Mouse (Mus musculus): ENCODE results near the gene Csmd2. TPM values are rescaled to one million over a fixed set of nuclear protein-coding genes. Genes with fewer than 3 reads are reported as not detected.

The Csmd2 gene
- polyA plus RNA-seq, 1 experiment from 2014 or later = not detected

GRCm38 (mm10) chr4:128340457-128340856 lies 352.8 kb downstream of the Csmd2 start:
- no peaks in the 10 kb centered on the region for H3K79me2 ChIP-seq (ENCODE audit: inconsistent target)
- WGBS (ENCODE audit: missing documents) = 76% methylated on average over 7 of the region's 7 CpGs
- no peaks in the 10 kb centered on the region for H3K36me3 ChIP-seq (ENCODE audit: inconsistent target)
- H3K4me3 ChIP-seq (ENCODE audit: inconsistent target) = no peak overlapping the region
- no peak overlapping the region for H3K27ac ChIP-seq

GRCm38 (mm10) chr4:128341315-128341714 lies 353.7 kb downstream of the Csmd2 start:
- WGBS (ENCODE audit: missing documents) = 70% methylated on average over 7 of the region's 7 CpGs
- Histone ChIP-seq H3K79me2 (ENCODE audit: inconsistent target) (no peaks in the 10 kb centered on the region), H3K4me3 (ENCODE audit: inconsistent target) (no peak overlapping the region), H3K36me3 (ENCODE audit: inconsistent target) (no peaks in the 10 kb centered on the region), H3K27ac (no peak overlapping the region)

GRCm38 (mm10) chr4:128342208-128342607 lies 354.6 kb downstream of the Csmd2 start:
- WGBS (ENCODE audit: missing documents) = 31% methylated on average over 1 of the region's 1 CpGs
- no peak overlapping the region for H3K27ac ChIP-seq
- H3K36me3 ChIP-seq (ENCODE audit: inconsistent target) = no peaks in the 10 kb centered on the region
- H3K4me3 ChIP-seq (ENCODE audit: inconsistent target) = no peak overlapping the region
- no peaks in the 10 kb centered on the region for H3K79me2 ChIP-seq (ENCODE audit: inconsistent target)

GRCm38 (mm10) chr4:128358751-128359150 lies 371.1 kb downstream of the Csmd2 start:
- H3K79me2 ChIP-seq (ENCODE audit: inconsistent target) = no peaks in the 10 kb centered on the region
- no peak overlapping the region for H3K27ac ChIP-seq
- 91% methylated on average over 11 of the region's 11 CpGs for WGBS (ENCODE audit: missing documents)
- H3K4me3 ChIP-seq (ENCODE audit: inconsistent target) = no peak overlapping the region
- no peaks in the 10 kb centered on the region for H3K36me3 ChIP-seq (ENCODE audit: inconsistent target)

GRCm38 (mm10) chr4:128365851-128366250 lies 378.2 kb downstream of the Csmd2 start:
- Histone ChIP-seq H3K4me3 (ENCODE audit: inconsistent target) (no peak overlapping the region), H3K36me3 (ENCODE audit: inconsistent target) (no peaks in the 10 kb centered on the region), H3K27ac (no peak overlapping the region), H3K79me2 (ENCODE audit: inconsistent target) (no peaks in the 10 kb centered on the region)
- 73% methylated on average over 4 of the region's 4 CpGs for WGBS (ENCODE audit: missing documents)

GRCm38 (mm10) chr4:128368088-128368487 lies 380.4 kb downstream of the Csmd2 start:
- H3K79me2 ChIP-seq (ENCODE audit: inconsistent target) = no peaks in the 10 kb centered on the region
- no peak overlapping the region for H3K27ac ChIP-seq
- no peak overlapping the region for H3K4me3 ChIP-seq (ENCODE audit: inconsistent target)
- H3K36me3 ChIP-seq (ENCODE audit: inconsistent target) = no peaks in the 10 kb centered on the region
- 97% methylated on average over 6 of the region's 6 CpGs for WGBS (ENCODE audit: missing documents)

GRCm38 (mm10) chr4:128371766-128372165 lies 384.1 kb downstream of the Csmd2 start:
- H3K27ac ChIP-seq = no peak overlapping the region
- 89% methylated on average over 5 of the region's 6 CpGs for WGBS (ENCODE audit: missing documents)
- no peaks in the 10 kb centered on the region for H3K79me2 ChIP-seq (ENCODE audit: inconsistent target)
- H3K4me3 ChIP-seq (ENCODE audit: inconsistent target) = no peak overlapping the region
- H3K36me3 ChIP-seq (ENCODE audit: inconsistent target) = no peaks in the 10 kb centered on the region

GRCm38 (mm10) chr4:128373196-128373595 lies 385.5 kb downstream of the Csmd2 start:
- Histone ChIP-seq H3K27ac (no peak overlapping the region), H3K79me2 (ENCODE audit: inconsistent target) (no peaks in the 10 kb centered on the region), H3K36me3 (ENCODE audit: inconsistent target) (no peaks in the 10 kb centered on the region), H3K4me3 (ENCODE audit: inconsistent target) (no peak overlapping the region)
- 92% methylated on average over 6 of the region's 6 CpGs for WGBS (ENCODE audit: missing documents)

GRCm38 (mm10) chr4:128374051-128374450 lies 386.4 kb downstream of the Csmd2 start:
- Histone ChIP-seq H3K36me3 (ENCODE audit: inconsistent target) (no peaks in the 10 kb centered on the region), H3K27ac (no peak overlapping the region), H3K79me2 (ENCODE audit: inconsistent target) (no peaks in the 10 kb centered on the region), H3K4me3 (ENCODE audit: inconsistent target) (no peak overlapping the region)
- WGBS (ENCODE audit: missing documents) = 87% methylated on average over 5 of the region's 5 CpGs

- Histone ChIP-seq H3K27ac (no peak overlapping the region), H3K79me2 (ENCODE audit: inconsistent target) (no peaks in the 10 kb centered on the region), H3K4me3 (ENCODE audit: inconsistent target) (no peak overlapping the region), H3K36me3 (ENCODE audit: inconsistent target) (no peaks in the 10 kb centered on the region)
- 79% methylated on average over 2 of the region's 2 CpGs for WGBS (ENCODE audit: missing documents)
These were observed 391.3 kb downstream of the Csmd2 start for GRCm38 (mm10) chr4:128378946-128379345.

- no peaks in the 10 kb centered on the region for H3K79me2 ChIP-seq (ENCODE audit: inconsistent target)
- H3K27ac ChIP-seq = no peak overlapping the region
- H3K36me3 ChIP-seq (ENCODE audit: inconsistent target) = no peaks in the 10 kb centered on the region
- H3K4me3 ChIP-seq (ENCODE audit: inconsistent target) = no peak overlapping the region
- 91% methylated on average over 6 of the region's 6 CpGs for WGBS (ENCODE audit: missing documents)
These were observed 393.7 kb downstream of the Csmd2 start for GRCm38 (mm10) chr4:128381331-128381730.

- 88% methylated on average over 7 of the region's 7 CpGs for WGBS (ENCODE audit: missing documents)
These were observed 396.1 kb downstream of the Csmd2 start for GRCm38 (mm10) chr4:128383800-128384199.

GRCm38 (mm10) chr4:128391484-128391883 lies 403.8 kb downstream of the Csmd2 start:
- no peak overlapping the region for H3K27ac ChIP-seq
- H3K36me3 ChIP-seq (ENCODE audit: inconsistent target) = no peaks in the 10 kb centered on the region
- no peaks in the 10 kb centered on the region for H3K79me2 ChIP-seq (ENCODE audit: inconsistent target)
- no peak overlapping the region for H3K4me3 ChIP-seq (ENCODE audit: inconsistent target)
- WGBS (ENCODE audit: missing documents) = 89% methylated on average over 5 of the region's 5 CpGs

More at GRCm38 (mm10) chr4:128383800-128384199, 396.1 kb downstream of the Csmd2 start:
- Histone ChIP-seq H3K36me3 (ENCODE audit: inconsistent target) (no peaks in the 10 kb centered on the region), H3K4me3 (ENCODE audit: inconsistent target) (no peak overlapping the region), H3K79me2 (ENCODE audit: inconsistent target) (no peaks in the 10 kb centered on the region), H3K27ac (no peak overlapping the region)

GRCm38 (mm10) chr4:128392279-128392678 lies 404.6 kb downstream of the Csmd2 start:
- 62% methylated on average over 3 of the region's 3 CpGs for whole genome bisulfite sequencing (ENCODE audit: missing documents)
- no peak overlapping the region for H3K27ac ChIP-seq
- no peaks in the 10 kb centered on the region for H3K36me3 ChIP-seq (ENCODE audit: inconsistent target)
- no peak overlapping the region for H3K4me3 ChIP-seq (ENCODE audit: inconsistent target)
- H3K79me2 ChIP-seq (ENCODE audit: inconsistent target) = no peaks in the 10 kb centered on the region

- Histone ChIP-seq H3K36me3 (ENCODE audit: inconsistent target) (no peaks in the 10 kb centered on the region), H3K79me2 (ENCODE audit: inconsistent target) (no peaks in the 10 kb centered on the region), H3K4me3 (ENCODE audit: inconsistent target) (no peak overlapping the region), H3K27ac (no peak overlapping the region)
- 66% methylated on average over 4 of the region's 4 CpGs for WGBS (ENCODE audit: missing documents)
These were observed 406.2 kb downstream of the Csmd2 start for GRCm38 (mm10) chr4:128393864-128394263.

- WGBS (ENCODE audit: missing documents) = 88% methylated on average over 5 of the region's 5 CpGs
- no peak overlapping the region for H3K27ac ChIP-seq
- H3K36me3 ChIP-seq (ENCODE audit: inconsistent target) = no peaks in the 10 kb centered on the region
- no peaks in the 10 kb centered on the region for H3K79me2 ChIP-seq (ENCODE audit: inconsistent target)
- H3K4me3 ChIP-seq (ENCODE audit: inconsistent target) = no peak overlapping the region
These were observed 409.0 kb downstream of the Csmd2 start for GRCm38 (mm10) chr4:128396616-128397015.

Measured in macrophage (primary cell).